Mouse (Mus musculus) cerebellum, postnatal 14 days (tissue): Measurements from ENCODE around the gene Dnajc15.

Experiments
- DNase-seq, 2 experiments: peaks; one replicate each; pipeline ENCODE4 v3.0.0; 2021; ENCODE audit warnings: mixed read lengths in 2 of 2

Gene Dnajc15

DNA sequence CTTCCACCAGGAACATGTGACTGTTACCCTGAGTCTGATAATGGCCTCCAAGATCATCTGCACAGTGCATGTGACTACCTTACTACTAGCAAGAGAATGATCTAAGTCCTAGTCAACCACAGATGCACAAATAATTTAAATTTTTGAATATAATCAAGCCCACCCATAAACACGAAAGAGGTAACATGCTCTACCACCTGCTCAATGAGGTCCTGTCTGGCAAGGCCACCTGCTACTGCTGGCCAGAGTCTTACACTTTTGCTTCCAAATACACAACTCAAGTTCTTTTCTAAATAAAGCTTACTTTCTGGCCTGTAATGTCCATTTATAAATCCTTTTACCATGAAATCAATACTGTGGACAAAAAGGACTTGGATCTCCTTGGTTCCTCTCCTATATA lies 15.0 kb downstream of the Dnajc15 start:
- DNase-seq: no peak

DNA sequence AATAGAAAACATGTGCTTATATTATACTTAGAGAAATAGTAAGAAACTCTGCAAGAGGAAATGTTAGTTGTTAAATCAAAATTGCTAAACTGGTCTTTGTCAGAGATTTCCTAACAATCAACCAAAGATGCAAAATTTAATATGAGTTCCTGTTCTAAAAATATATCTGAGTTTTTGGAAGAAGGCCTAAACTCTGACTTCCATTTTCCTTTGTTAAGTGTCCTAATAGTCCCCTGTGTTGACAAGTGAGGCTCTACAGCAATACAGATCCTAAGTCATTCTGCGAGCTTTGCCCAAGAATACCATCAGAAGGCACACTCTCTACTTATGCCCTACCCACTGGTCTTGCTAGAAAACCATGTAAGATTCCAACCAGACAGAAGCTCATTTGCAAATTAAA lies 21.0 kb downstream of the Dnajc15 start:
- DNase-seq: no peak

DNA sequence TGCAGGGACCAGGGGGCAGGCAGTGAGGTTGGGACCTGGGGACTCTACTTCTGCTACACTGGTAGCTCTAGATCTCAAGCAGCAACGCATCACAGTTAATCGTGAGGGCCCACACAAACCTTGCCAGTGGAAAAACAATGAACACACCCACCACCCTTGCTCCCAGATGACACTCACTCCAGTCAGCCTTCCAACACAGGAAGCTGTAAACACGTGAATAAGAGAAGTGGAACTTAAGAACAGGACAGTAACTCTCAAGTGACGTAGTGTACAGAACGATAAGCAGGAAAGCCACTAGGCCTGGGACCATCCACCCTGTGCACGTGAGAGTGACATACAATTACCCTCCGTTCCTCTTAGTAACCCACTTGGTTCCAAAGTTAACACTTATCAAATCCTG lies 25.1 kb downstream of the Dnajc15 start:
- DNase-seq: no peak

DNA sequence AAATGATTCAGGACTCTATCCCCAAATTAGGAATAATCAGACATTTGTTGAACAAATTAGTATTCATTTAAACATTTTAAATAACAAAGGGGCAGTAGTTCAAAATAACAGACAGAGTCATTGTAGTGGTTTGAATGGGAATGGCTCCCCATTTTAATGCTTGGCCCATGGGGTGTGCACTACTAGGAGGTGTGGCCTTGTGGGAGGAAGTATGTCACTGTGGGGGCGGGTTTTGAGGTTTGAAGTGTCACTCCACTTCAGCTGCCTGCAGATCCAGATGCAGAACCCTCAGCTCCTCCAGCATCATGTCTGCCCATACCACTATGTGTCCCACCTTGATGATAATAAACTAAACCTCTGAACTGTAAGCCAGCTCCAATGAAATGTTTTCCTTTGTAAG lies 26.6 kb downstream of the Dnajc15 start:
- no peak for DNase-seq

DNA sequence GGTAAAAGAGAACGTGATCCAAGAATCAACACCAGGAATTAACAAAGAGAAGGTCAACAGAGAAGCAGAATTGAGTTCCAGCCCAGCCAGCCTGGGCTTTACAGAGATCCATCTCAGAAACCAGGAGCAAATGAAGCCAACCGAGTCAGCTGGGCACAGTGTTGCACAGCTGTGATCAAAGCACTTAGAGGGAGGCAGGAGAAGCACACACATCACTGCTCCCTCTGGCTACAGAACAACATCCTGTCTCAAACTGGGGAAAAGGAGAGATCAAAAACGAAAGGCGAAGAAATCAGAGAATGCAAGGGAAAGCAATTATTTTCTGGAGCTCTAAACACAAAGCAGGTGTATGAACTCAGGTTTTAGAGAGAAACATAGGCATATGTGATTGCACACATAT lies 28.7 kb downstream of the Dnajc15 start:
- DNase-seq: no peak

DNA sequence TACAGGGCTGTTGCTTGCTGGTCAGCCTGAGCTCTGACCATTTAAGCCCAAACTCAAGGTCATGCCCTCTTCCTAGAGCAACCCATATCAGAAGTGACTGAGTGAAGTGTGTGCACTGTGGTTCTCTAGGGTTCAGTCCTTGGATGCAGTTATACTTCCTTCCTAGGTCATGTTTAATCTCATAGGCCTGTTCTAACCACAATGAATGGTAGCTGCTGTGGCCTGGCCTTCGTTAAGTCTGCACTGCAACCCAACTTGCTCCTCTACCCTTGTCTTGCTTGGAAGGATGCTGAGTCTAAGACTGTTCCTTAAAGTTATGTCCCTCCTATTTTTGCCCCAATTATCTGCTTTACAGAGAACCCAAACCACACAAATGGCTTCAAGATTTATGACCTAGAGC lies 29.4 kb downstream of the Dnajc15 start:
- DNase-seq: no peak

DNA sequence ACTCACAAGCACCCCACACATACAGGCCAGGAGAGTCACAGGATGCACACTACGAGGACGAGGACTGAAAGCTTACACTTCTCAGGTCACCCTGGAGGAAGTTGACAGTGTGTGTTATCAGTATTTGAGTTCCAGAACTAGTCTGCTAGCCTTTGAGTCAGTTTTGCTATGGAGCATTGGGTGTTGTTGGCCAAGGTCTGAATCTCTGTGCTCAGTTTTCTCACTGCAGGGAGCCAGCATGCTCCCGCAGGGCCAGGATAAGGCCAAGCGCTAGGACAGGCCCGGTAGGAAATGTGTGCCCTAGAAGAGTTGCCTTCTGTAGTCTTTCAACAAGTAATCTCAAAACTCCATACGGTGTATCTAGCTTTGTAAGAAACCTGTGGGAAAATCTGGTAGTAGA lies 34.4 kb downstream of the Dnajc15 start:
- no peak for DNase-seq

DNA sequence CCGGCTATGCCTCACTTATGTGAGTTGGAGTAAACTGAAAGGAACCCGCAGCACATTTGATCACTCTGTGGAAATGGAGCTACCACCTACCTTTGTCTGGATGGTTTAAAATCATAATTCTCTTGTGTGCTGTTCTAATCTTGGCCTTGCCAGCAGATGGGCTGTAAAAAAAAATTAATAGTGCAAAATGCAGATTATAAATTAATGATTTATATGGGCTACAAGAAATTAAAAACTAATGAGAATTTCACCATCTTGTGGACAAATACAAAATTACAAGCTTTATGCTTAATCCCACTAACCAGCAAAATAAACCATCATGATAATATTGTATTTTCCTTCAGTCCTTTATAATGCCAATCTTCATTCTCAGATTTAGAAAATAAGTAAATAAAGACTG lies 34.8 kb downstream of the Dnajc15 start:
- peak in 1 of 2 experiments; percentile 16 for DNase-seq

DNA sequence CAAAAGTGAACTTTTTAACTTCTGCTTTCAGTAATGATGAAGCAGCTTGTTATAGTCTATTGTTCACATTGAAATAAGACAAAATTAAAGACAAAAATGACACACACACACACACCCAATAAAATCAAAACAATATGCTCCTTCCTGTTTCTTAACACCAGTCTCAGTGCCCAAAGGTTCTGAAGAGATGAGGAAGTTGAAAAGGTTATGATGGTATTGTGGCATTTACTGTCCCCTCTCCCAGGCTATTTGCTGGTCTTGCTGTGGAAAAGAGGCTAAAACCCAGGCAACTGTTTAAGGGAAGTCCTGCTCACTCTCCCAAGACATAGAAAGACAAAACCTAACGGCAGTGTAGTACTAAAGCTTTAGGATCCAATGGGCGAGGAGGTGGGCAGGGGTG lies 38.1 kb downstream of the Dnajc15 start:
- DNase-seq: no peak

DNA sequence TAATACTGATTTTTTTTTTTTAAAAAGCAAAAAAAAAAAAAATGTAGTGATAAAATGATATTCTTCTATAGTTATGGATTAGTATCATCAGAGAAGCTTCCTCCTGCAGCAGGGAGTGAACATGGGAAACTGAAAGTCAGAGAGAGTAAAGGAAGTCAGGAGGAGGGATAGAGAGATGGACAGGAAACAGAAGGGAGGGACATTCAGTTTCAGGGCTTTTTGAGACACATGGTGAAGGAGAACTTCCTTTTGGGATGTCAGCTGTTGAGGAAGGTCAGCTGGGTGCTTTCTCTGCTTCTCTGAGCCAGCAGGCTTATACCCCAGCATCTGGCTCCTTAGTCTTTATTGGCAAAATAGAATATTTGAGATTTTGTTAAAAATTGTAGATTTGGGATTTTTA lies 42.6 kb downstream of the Dnajc15 start:
- DNase-seq: no peak

DNA sequence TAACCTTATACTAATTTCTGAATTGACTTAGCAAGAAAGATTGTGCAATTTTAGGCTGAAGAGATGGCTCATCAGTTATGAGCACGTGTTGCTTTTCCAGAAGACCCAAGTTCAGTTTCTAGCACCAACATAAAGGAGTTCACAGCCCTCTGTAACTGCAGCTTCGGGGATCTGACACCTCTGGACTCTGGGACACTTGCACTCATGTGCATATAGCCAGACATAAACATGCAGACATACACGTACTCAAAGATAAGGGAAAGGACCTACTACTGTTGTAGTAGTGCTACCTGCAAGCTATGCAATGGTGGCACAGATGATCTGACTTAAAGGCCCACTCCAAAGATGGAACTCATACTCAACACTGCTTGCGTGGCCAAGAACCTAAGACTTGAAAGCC lies 43.0 kb downstream of the Dnajc15 start:
- no peak for DNase-seq

DNA sequence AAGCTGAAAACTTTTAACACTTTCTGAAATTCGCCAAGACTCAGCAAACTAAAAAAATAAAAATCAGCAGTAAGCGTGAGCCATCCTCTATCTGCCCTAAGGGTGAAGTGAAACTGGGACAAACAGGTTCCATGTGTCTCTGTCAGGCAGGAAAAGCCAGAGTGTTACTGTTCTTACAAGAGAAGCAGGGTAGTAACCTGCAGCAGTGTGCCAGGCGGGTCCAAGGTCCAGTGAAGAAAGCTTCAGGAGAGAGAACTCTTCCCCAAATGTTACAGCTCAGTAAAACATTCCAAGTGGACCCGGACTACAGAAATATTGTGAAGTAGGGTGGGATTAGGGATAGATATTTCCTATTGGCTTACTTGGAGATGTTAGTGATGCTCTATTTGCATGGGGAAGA lies 45.3 kb downstream of the Dnajc15 start:
- DNase-seq: no peak

DNA sequence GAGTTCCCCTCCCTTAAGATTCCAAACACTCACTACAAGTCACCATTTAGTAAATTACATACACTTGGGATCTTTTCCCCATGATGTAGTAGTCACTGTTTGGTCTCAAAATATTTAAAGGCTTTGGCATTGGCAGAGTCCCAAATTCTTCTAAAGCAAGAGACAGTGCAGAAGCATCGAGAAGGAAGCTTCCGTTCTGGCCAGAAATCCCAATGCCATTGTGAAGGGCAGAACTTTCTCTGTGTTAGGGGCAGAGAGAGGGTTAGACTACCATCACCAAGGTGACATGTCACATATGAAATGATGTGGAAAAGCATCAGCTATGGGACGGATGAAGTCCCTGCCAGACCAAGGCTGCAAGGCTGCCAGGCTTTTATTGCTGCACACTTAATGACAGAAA lies 49.0 kb downstream of the Dnajc15 start:
- DNase-seq: no peak

DNA sequence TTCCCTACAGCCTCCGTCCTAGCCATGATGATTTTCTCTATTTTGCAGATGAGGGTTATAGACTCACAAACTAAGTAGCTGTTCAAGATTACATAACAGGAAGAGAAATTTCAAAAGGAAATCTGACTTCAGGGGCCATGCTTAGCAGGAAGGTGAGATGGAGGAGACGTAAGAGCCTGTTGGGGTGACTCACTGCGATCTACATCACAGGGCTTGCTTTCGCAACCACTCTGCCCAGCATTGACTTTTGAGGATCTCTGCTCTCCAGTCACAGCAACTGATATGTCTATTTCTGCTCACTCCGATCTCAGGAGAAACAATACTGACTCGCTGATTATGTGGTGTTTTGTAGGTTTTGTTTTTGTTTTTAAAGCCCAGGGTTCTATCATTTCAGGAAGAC lies 49.8 kb downstream of the Dnajc15 start:
- no peak for DNase-seq

DNA sequence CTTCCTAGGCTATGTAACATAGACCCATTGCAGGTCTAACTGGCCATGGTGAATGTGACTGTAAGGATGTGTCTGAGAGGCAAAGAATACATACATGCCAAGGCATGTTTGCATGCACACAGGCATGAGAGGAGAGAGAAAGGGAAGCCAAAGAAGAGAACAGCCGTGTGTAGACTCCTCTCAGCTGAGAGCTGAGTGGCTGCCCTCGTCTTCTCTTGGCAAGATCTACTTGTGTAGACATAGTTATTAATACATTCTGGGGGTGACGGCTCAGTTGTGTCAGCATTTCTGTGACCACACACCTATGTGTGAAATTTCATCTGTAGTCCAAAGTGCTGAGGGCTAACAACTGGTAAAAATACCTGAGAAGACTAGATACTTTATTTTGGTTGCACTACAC lies 55.1 kb downstream of the Dnajc15 start:
- DNase-seq: no peak

DNA sequence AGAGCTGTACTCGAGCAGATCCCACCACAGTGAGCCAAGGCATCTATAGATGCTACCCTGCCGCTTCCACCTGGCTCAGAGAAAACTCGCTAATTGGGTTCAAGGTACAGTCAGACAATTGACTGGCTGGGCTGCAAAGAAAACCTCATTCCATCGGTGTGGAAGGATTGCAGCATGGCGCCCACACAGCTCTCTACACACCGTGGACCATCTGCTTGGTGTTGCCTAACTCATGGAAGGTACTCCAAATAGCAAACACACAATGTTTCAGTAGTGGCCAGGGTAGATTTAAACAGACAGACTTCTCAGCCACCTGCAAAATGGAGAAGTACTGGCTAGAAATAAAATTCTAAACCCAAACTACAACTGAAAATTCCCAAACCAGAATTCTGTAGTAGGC lies 57.4 kb downstream of the Dnajc15 start:
- no peak for DNase-seq

DNA sequence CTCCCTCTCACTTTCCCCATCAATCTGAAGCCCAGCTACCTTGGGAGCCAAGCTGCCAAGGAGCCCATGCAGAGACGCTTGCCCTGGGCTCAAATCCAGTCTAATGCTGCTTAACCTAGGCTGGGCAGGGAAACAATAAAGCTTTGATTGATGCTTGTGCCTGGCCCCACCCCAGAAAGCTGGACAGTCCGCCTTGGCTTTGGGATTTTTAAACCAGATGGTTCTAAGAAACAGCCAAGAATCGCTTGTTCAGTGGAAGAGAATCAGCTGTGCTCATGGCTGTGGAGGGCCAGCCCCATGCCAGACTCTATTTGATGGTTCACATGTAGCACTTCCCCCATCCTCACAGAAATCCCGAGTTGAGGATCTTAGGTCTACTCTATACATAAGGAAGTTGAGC lies 60.0 kb downstream of the Dnajc15 start:
- DNase-seq: peak; percentile 86 to 87

DNA sequence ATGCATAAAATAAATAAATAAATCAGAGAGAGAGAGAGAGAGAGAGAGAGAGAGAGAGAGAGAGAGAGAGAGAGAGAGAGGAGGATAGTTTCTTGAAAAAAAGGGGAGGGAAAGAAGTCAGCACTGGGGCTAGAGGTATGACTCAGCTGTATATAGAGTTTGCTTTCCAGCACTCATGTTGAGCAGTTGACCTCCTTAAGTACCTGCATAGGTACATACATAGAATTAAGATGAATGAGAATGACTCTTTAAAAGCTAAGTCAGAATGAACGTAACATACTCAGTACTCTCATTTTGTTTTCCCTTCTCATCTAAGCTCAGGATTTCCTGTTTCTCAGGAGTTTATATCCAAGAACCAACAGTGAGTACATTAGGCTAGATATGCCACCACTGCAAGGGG lies 62.0 kb downstream of the Dnajc15 start:
- no peak for DNase-seq

DNA sequence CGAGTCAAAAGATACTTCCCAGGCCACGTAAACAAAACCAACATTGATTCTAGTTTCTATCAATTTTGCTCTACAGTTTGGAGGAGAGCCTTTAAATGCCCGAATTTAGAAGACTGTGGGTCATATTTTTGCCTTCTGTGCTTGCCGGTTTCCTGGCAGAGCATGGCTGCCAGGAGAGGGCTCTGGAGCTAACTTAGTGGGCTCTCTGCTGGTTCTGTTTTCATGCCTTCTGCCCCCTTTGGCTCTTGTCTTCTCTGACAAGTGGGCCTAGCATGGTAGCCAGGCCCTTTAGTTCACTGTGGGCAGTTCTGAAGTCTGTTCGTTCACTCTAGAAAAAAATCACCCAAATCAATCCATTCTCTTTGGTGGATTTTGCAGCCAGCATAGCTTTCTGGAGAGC lies 63.5 kb downstream of the Dnajc15 start:
- DNase-seq: peak; percentile 55 to 69

DNA sequence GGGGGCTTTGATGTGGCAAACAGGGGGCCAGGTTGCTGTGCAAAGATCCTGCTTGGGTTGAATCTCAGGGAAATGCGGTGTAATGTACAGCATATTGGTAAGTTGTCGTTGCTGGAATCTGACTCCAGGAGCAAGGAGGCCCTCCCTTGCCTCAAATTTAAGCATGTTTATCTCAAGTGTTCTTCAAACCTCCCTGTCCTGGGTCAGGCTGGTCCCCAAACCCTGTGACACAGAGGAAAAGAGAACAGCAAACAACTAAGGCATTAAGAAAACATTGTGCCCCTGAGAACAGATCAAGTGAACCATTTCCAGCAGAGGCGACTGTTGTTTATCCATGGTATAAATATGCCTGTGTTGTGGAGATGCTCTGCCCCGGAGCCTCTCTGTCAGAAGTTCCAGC lies 67.1 kb downstream of the Dnajc15 start:
- no peak for DNase-seq

DNA sequence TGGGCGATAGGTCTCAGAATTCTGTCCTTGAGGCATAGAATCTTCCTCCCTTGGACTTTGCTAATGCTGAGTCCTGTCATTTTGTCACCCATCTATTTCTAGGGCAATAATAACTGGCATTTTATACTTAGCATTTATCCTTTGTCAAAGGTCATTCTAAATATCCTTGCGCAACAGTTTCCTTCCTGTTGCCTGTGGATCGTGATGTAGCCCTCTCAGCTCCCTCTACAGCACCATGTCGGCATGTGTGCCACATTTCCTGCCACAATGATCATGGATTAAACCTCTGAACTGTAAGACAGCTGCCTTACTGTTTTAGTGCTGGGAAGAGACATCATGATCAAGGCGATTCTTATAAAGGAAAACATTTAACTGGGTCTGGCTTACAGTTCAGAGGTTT lies 68.6 kb downstream of the Dnajc15 start:
- no peak for DNase-seq

DNA sequence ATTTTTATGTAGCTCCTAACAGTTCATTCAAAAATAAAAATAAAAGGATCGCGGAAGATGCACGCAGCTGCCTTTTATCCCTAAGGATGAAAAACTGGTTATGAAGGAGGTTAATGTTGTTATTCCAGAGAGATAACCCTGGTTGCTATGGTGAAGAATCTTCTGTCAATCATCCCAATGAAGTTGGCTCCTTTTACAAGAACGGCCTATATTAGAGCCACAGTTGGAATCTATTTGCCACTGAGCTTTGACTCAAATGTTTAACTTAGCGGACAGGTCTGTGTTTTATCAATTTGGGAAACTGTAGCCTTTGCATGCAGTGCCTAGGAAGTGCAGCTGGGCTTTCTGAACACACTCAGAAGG lies 72.7 kb downstream of the Dnajc15 start:
- DNase-seq: no peak

DNA sequence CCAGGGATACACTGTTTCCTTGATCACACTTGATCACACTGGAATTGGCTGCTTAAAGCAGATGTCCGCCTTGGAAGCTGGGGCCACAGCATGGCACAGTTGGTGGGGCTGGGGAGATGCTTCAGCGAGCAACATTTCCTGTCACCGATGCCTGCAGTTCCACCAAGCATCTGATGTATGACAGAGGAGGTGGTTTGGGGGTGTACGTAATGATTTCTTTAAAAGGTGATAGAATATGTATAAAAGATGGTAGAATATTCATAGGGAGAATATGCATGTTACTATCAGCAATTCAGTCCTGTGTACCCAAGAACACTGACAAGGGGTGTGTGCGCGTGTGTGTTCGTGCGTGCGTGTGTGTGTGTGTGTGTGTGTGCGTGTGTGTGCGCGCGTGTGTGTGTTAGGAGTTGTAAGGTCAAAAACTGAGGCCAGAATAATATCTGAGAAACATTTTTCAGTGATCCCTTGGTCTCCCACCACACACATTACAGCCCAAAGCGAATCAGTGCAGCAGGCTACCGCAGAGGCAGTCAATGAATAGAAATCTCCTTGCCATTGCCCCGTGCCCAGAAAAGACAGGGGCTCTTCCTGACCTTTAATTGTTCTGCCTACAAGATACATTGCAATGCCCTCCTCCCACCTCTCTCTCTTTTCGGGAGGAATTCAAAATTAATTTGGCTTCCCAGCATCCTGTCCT lies 73.2 kb downstream of the Dnajc15 start:
- no peak for DNase-seq

DNA sequence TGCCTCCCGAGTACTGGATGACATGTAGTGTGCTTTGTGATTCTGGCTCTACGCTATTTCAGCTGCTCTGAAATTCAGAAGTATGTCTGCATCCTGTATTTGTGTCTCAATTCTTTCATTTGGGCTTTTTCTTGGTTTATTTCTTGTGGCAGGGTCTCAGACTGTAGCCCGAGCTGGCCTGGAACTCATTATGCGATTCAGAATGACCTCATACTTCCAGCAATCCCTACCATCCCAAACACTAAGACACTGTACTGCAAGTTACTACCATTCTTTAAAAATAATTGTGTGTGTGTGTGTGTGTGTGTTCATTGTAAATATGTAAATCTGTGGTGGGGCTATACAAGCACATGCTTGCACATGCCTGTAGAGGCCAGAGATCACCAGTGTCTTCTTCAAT lies 78.4 kb downstream of the Dnajc15 start:
- DNase-seq: no peak

DNA sequence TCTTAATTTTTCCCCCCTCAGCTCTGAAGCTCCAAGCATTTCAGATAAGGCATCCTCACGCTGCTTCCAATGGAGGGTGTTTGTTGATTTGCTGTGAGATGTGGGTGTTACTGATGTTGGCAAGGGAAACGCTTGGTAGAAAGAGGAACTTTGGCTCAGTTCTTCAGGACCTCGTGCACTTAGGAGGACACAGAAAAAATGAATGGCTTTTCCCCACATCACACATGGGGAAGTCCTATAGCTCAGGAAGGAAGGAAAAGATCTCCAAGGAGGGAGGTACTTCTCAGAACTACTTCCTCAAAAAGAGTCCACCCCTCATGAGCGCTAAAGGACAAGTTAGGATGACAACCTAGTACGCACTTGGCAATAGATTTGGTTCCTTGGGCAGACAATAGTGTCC lies 79.7 kb downstream of the Dnajc15 start:
- DNase-seq: no peak
